Mouse (Mus musculus) E14TG2a.4 (cell line): ENCODE data around the gene Gars.

Source experiments
- CTCF ChIP-seq: conservative IDR thresholded peaks from 2 replicates; pipeline ENCODE4 v1.5.1; 2014; ENCODE audit warnings: low read length
- NANOG ChIP-seq: IDR thresholded peaks from 2 replicates; pipeline ENCODE4 v1.6.1; 2014; ENCODE audit warnings: borderline replicate concordance, low read length, mixed read lengths
- POU5F1 ChIP-seq: IDR thresholded peaks from 2 replicates; pipeline ENCODE4 v1.6.1; 2014; ENCODE audit warnings: low read length, borderline replicate concordance

GRCm38 (mm10) chr6:55008401-55008800, 29.4 kb upstream of the Gars start:
- no peak for TF ChIP-seq CTCF
- TF ChIP-seq POU5F1: no peak
- no peak for TF ChIP-seq NANOG
